Mouse (Mus musculus) naive thymus-derived CD4-positive, alpha-beta T cell, adult 2 months (primary cell): Measurements from ENCODE around the gene Rad51c.

Experiments
- DNase-seq: peaks from one replicate; pipeline ENCODE4 v3.0.0-alpha.2; 2011; ENCODE audit warnings: low read depth

Gene Rad51c

DNA sequence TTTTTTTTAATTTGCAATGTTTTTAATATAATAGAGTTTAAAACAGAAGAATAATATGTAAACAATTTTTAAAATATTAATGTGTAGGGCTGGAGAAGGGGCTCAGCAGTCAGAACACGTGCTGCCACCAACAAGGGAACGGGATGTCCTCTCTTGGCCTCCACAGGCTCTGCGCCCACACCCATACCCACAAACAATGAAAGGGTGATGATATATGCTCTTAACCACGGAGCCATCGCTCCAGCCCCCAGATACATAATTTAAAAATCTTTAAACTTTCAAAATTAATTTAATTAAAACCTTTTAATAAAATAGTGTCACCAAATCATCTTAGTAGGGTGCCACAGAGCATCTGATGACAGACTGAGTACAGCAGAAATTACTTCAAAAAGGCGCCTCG lies 37.7 kb downstream of the Rad51c start:
- no peak for DNase-seq

GRCm38 (mm10) chr11:87365120-87365519 lies 39.6 kb downstream of the Rad51c start:
- DNase-seq = no peak

- no peak for DNase-seq
These were observed 45.5 kb downstream of the Rad51c start for GRCm38 (mm10) chr11:87359262-87359612.

GRCm38 (mm10) chr11:87358331-87359261 lies 46.2 kb downstream of the Rad51c start, which contains the start of gene Ppm1e:
TSS of gene Ppm1e (minus strand) at chr11:87359023.
- DNase-seq = peak; percentile 52

DNA sequence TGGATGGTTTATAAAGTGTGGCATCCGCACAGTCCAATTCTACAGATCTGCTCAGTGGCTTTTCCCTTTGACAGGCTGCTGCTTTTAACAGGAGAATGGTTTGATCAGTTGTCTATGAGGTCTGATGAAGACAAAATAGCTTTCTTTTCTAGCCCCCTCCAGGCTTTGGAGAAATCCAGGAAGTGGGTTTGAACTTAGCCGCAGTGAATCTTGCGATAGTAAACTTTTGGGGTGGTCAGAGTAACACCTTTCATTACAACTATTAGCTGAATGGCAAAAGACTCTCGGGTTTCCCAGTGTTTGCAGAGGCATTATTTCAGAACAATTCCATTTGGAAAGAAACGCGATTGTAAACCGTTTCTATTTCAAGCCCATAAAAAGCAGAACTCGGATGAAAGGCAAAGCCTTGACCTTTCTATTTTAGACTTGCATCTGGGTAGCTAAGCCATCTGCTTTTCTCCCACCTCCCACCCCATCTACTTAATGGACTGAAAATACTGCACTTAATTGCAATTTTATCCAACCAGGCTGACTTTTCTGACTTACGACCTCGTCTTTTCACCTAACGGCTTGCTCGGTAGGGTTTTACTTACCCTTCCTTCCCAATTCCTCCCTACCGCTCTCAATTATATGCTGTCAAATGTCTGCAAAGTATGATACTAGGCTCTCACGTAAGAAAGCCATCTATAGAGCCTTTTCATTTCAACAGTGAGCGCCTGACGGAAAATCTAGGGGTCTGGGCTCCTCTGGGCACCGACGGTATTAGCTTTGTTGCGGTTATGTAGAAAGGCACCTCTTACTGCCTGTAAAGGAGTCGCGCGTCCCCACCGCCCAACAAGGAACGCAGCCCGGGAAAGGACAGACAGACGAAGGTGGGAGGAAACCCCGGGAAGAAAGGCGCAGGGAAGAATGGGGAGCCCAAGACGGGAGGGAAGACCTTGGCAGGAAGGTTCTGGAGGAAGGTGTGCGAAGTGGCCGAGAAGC lies 47.1 kb downstream of the Rad51c start:
- peak; percentile 41 for DNase-seq

DNA sequence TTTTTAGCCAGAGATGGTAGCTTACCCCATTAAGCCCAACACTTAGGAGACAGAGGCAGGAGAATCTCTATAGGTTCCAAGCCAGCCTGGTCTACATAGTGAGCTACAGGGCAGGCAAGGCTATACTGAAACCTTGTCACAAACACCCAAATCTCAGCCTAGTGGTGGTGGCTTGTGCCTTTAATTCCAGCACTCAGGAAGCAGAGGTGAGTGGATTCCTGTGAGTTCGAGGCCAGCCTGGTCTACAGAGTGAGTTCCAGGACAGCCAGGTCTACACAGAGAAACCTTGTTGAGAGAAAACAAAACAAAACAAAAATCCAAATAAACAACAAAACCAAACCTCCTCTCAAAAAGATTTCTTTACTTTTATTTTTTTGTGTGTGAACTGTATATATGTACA lies 49.9 kb downstream of the Rad51c start:
- DNase-seq = no peak

GRCm38 (mm10) chr11:87353646-87354170 lies 51.0 kb downstream of the Rad51c start:
- no peak for DNase-seq
